Mouse (Mus musculus): ENCODE results near the gene Adat1.

The Adat1 gene

DNA sequence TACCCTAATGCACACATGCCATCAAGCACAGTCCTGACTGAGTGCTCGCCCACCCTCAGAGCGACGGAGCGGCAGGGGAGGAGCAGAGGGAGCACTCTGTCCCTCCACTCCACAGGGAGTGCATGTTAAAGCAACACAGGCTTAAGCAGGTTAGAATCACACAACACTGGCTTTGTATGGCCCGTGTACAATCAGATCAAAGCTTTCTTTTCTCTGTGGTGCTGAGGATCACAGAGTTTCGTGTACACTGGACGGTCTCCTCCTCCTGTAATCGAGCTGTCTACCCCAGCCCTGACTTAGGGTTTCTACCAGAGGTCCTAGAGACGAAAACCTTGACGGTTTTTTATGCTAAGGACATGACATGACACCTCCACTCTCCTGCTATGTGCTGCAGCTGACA lies 23.6 kb downstream of the Adat1 start:
- no peak for DNase-seq (ENCODE audit: low spot score in 2 of 2)

DNA sequence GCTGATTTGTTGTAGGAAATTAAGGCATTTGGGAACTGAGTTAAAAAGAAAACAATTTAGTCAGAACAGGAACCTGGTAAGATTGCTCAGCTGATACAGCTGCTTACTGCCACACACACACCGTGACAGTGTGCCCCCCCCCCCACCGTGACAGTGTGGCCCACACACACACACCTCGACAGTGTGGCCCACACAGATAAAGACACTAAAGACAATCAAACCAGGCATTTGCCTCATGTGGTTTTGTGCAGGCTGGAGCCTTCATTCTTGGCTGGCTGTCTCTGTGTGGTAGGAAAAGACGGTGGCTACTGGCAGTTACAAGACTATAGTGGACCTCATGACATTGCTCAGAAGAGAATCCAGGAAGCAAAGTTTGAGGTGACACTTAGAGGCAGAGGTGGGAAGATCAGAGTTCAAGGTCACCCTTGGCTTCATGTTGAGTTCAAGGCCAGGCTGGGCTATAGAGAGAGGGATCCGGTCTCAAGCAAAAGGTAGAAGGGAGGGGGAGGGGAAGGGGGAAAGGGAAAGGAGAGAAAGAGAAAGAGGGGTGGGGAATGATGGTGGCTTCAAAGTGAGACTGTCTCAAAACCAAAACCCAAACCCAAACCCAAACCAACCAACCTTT lies 24.7 kb downstream of the Adat1 start:
- DNase-seq (ENCODE audit: low spot score in 2 of 2) = no peak

DNA sequence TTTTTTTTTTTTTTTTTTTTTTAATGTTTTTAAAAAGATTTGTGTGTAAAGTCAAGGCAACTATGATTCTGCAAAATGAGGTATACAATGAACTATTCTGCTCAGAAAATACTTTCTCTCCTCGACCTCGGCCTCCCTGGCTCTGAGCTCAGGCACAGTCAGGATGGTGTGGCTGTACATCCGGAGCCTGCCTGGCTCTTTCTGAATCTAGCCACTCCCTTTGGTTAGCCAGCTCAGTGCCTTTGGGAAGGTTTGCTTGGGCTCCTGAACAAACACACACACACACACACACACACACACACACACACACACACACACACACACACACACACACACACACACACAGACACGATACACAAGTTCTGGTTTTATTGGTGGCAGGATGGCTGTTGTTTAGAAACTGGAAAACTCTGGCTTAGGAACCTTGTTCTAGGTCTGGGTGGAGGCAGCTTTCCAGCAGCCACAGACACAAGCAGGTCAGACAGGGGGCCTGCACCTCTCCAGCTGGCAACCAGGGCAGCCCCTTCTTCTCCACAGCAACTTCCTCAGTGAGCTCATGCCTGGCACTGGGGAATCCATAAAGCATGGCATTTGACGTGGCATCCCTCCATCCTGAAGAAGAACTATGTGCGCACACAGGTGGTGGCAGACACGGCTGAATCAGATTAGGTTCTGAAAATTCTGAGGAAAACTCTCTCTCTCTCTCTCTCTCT lies 27.1 kb downstream of the Adat1 start:
- DNase-seq (ENCODE audit: low spot score in 2 of 2) = no peak

DNA sequence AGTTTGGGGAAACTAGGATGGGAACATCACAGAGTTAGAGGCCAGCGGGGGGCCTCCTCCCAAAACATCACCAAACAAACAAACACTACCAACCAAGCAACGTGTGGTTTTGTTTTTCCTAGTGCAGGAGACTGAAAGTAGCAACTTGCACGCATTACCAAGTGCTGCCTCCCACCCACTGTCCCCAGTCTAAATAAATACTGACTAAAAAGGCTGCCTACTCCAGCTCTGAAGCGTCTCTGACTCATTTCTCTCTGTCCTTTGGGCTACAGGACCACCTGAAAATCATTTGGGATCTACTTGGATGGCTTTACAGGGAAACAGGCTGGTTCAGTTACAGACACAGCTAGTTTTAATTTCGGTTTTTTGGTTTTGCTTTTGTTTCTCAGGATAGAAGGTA lies 27.8 kb downstream of the Adat1 start:
- DNase-seq (ENCODE audit: low spot score in 2 of 2) = no peak

DNA sequence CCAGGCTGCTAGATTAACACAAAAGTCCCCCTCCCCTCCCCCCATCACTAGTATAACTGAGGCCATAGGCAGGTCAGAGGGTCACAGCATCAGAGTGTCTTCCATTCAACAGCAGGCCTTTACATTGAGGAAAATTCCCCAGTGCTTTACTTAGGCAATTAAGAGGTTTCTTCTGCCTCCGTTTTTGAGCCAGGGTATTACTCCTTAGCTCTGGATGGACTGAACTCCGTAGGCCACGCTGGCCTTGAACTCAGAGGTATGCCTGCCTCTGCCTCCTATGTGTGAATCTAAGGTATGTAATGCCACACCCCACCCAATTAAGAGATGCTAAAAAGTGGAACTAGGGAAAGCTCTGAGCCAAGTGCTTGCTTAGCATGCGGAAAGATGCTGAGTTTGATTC lies 28.6 kb downstream of the Adat1 start:
- DNase-seq (ENCODE audit: low spot score in 2 of 2) = no peak

DNA sequence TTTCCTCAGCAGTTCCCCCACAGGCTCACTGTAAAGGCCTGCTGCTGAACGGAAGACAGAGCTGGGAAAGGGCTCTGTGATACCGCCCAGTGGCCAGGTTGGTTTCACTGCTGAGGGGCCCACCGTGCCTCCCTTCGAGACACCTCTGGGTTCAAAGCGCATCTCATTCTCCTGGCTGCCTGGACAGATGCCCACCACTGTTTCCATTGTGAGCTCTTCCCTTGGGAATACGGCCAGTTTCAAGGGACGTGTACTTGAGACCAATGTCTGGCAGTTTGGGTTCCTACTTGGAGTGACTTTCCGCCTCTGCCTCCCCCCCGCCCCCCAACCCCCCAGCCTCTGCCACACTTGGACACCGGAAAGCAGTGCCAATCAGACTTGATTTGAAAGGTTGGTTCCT lies 29.0 kb downstream of the Adat1 start:
- DNase-seq (ENCODE audit: low spot score in 2 of 2) = no peak

DNA sequence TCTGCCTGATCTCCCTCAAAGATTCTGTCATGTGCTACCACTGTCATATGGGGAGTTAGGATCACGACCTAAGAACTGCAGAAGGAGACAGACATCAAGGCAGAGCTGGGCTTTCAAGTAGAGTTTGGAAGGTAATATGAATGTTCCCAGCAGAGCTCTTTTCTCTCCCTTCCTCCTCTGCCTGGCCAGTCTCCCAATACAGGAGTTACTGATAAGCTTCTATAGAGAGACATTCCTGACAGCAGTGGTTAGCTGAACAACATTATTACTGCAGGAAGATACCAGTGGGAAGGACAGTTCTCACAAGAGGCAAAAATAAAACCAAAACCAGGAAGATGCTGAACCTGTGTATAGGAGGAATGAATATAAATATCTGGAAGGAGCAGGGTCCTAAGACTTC lies 29.5 kb downstream of the Adat1 start:
- DNase-seq (ENCODE audit: low spot score in 2 of 2) = no peak

DNA sequence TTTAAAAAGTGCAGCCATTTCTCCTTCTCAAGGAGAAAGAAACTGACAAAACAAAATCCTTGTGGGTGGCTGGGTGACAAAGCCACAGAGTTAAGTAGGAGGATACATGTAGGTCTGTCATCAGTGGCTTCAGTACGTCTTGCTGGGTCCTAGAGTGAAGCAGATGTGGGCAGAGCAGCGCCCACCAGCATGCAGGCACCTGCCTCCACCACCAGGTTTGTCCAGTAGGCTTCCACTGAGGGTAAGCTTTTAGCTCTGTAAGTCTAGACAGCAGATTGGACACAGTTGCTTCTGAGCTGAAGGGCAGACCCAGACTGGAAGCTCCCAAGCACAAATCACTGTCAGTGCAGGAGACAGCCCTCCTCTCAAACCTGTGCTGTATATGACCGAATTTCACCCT lies 30.8 kb downstream of the Adat1 start:
- peak in 1 of 2 experiments; percentile 9 for DNase-seq (ENCODE audit: low spot score in 2 of 2)

DNA sequence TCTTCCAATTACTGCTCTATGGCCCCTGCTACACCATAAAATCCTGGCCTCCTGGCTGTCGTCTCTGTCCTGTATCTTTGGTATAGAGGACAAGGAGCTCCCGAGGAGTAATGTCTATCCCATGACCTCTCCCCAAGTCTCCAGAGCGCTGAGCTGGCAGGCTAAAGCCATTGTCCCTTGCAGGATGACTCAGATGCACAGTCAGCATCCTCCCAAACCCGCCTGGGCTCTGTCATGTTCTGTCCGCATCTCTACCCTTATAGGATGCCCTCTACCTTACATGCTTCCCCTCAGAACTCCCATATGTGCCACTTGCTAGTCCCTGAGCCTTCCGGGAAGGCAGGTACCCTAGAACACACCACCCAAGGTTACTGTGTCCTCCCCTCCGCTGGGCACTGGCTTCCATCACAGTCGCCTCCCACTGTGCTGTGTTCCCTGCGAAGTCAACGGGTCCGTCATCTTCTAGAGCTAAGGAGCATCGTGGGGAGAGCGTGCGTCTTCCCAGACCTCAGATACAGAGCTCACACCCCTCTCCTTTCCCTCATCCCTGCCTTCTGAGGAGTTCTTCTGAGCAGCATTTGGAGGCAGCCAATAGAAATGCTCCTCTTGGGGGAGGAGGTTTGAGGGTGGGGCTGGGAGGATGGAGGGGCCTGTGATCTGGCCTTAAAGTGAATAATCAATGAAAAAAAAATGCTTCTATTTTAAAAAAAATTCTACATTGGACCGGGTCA lies 31.3 kb downstream of the Adat1 start:
- DNase-seq (ENCODE audit: low spot score in 2 of 2) = no peak

DNA sequence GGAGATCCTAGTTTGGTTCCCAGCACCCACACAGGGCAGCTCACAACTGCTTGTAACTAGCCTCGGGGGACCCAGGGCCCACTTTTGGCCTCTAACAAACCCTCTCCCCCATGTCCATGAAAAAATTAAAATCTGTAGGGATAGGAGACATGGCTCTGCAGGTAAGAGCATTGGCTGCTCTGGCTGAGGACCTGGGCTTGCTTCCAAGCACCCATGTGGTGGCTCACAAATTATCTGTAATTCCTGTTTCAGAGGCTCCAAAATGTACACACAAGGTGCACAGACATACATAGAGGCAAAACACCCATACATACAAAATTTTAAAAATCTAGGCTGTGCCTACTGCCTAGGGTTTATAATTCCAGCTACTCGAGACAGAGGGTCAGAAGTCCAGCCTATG lies 34.9 kb downstream of the Adat1 start:
- no peak for DNase-seq (ENCODE audit: low spot score in 2 of 2)

DNA sequence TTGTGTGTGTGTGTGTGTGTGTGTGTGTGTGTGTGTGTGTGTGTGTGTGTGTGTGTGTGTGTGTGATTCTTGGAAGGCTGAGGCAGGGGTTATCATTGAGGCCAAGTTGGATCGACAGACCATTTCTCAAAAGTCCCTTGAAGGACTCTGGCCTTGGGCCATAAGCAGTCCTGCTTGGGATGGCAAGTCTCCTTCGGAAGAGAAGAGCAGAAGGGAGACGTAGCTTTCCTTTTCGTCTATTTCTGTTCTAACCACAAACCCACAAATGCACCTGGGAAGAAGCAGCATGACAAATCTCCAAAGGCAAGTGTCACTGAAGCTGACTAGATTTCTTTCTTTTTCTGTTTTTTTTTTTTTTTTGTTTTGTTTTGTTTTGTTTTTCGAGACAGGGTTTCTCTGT lies 36.2 kb downstream of the Adat1 start:
- DNase-seq (ENCODE audit: low spot score in 2 of 2) = no peak

DNA sequence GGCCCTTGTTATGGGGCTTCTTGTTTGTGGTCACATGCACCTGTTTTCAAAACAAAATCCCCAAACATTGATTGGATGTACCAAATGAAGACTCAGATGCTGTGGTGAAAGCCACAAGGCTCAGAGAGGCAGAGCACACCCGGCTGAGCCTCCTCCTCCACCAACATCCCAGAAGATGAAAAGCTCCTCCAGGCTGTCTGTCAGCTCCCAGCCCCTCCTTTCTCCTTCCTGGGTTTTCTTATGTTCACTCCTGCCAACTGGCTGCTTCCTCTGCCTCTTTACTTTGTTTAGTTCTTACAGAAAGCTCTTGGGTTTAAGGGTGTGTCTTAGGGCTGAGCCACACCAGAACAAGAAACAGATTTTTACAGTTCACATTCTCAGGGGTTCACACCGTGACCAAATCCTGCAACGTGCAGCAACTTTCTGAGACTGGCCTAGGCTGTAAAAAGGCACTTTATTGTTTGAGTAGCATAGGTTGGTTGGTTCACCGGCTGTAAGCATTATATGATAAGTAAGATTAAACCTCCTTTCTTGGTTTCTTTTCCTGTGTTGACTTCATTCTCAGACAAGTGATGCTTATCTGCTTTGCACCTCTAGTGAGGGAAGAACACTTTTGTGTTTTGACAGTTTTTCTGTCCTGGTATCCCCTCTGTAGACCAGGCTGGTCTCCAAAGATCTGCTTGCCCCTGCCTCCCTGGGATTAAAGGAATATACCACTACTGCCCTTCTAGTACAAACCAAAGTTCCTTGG lies 37.1 kb downstream of the Adat1 start:
- DNase-seq (ENCODE audit: low spot score in 2 of 2) = no peak

DNA sequence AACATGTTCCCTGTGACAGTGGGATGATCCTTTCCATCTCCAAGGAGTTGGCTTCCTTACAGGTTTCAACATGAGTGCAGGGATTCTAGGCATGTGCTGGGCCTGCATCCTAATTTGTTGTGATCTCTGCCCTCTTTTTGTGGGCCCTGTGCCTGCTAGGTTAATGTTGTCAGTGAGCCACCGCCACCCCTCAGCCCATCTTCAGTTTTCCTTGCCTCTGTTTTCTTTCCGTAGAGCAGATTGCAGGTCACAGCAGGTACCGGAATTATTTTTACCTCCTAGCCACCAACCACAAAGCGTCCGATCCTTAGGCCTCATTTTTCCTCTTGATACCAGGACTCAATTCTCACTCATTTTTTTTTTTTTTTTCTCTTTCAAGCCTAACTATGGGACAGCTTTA lies 40.2 kb downstream of the Adat1 start:
- DNase-seq (ENCODE audit: low spot score in 2 of 2) = no peak

DNA sequence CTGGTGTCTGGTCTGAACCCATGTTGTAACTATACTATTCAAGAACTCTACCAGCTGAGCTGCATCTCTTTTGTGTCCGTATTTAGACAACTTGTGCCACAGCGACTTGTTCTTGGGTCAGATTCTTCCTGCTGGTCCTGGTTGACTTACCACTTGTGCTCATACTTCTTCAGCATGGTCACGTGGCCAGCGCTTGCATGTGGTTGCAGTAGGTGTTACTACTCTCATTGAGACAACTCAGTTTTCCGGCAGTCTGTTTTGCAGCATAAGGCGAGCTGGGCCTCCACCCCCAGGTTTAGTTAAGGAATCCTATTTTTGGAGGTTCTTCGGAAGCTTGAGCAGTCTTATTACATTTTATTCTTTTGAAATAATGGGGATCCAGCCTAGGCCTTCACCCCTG lies 40.8 kb downstream of the Adat1 start:
- DNase-seq (ENCODE audit: low spot score in 2 of 2) = peak; percentile 27 to 57

DNA sequence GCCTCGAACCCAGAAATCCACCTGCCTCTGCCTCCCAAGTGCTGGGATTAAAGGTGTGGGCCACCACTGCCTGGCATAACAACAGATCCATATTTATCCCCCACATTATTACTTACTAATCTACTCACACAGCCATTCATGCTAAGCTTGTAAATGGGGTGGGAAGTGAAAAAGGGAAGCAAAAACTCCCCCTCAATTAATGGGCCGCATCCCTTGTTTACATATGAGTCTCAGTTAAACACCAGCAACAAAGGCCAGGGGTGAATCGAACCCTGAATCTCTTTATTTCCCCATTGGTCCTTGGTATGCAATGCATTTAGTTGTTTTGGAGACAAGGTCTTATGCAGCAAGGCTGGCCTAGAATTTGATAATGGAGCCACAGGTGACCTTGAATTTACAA lies 41.3 kb downstream of the Adat1 start:
- DNase-seq (ENCODE audit: low spot score in 2 of 2) = peak in 1 of 2 experiments; percentile 9

DNA sequence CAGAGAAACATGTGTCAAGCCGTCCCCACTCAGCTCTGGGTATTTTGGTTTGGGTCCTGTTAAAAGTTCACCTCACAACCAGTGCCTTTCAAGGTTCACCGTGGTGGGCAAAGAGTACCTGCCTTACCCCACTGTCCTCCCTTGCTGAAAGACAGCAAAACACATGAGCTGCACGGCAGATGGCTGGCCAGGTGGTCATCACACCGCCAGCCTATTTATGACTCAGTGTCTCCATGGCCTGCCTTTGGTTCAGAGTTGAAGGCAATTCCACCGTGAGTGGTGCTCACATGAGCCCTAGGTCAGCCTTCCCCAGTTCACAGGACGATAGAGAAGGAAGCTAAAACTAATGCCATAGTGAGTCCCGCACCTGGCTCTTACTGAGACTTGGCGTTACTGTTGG lies 44.1 kb downstream of the Adat1 start:
- DNase-seq (ENCODE audit: low spot score in 2 of 2) = no peak

DNA sequence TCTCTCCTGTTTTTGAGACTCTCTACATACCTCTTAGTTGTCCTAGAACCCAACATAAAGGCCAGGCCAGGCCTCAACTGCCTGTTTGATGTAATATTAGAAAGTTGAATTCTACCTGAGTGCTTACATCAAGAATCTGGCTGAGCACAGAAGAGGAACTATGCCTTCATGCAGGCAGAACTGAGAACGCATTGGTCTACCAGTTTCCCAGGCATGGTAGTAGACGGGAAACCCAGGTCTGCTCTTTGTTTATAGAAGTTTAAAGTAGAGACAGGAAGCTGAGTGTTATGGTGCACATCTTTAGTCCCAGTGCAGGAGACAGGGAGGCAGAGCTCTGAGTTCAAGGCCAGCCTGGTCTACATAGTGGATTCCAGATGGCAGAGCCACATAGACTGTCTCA lies 45.0 kb downstream of the Adat1 start:
- peak in 1 of 2 experiments; percentile 17 for DNase-seq (ENCODE audit: low spot score in 2 of 2)

DNA sequence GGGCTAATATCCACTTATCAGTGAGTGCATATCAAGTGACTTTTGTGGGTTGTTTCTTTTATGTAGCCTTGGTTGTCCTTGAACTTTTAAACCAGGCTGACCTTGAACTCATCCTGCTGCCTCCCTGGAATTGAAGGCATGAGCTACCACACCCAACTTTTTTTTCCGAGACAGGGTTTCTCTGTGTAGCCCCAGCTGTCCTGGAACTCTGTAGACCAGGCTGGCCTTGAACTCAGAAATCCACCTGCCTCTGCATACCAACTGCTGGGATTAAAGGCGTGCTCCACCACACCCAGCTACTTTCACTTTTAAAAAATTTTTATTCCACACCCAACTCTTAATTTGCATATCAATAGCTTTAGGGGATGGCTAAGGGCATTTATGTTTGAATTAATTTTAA lies 48.6 kb downstream of the Adat1 start:
- DNase-seq (ENCODE audit: low spot score in 2 of 2) = no peak

DNA sequence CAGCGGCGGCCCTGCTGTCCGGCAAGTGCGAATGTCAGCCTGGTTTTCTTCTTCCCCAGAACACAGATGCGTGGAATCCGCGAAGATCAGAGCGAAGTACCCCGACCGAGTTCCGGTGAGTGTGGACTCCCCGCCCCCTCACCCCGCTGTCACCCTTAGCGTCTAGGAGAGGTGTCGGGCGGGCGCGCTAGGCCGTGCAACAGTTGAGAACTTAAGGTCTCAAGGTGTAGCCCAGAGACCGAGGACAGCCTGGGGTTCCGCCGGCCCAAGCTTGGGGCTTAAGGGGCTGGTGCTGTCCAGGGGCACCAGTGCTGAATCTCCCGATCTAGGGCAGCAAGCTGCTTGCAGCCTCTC lies 51.0 kb downstream of the Adat1 start:
- peak; percentile 51 to 58 for DNase-seq (ENCODE audit: low spot score in 2 of 2)

DNA sequence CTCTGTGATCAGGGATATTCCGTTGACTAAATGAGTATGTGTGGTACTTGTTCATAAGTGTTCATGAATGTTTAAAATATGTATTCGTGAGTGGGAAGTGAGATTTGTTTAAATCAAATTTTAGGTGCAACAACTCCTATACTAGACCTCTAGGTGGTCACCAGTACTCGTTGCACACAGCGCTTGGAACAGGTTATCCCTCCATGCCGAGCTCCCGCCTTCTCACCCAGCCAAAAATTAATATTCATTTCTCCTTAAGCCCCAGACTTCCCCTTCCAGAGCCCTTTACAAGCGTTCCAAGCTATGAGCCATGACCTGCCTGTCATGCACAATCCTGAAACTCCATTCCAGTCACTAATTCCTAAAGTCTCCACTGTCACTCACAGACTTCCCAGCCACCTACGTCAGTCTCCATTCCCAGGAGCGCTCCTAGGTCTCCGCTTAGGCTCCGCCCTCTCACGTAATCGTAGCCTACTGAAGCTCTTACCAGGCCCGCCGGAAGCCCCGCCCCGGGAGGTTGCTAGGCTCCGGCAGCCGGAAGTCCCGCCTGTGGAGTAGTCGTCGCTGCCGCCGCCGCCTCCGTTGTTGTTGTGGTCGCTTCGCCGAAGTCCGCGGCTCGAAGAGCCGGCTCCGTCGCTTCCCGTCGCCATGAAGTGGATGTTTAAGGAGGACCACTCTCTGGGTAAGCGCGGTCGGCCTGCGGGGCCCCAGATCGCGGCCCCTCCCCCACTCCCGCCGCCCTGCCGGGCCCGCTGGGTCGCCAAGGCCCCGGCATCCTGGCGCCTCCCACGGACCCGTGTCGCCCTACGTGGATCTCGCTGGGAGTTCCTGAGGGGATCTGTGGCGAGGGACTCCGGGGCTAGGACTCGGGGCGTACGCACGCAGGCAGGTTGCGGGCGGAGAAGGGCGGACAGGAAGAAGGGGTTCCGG lies 51.7 kb downstream of the Adat1 start, which contains the start of gene Gabarapl2:
Gabarapl2 (plus strand) TSS at position 533 of the 930 bp plus-strand sequence.
- DNase-seq (ENCODE audit: low spot score in 2 of 2) = peak; percentile 83 to 87

DNA sequence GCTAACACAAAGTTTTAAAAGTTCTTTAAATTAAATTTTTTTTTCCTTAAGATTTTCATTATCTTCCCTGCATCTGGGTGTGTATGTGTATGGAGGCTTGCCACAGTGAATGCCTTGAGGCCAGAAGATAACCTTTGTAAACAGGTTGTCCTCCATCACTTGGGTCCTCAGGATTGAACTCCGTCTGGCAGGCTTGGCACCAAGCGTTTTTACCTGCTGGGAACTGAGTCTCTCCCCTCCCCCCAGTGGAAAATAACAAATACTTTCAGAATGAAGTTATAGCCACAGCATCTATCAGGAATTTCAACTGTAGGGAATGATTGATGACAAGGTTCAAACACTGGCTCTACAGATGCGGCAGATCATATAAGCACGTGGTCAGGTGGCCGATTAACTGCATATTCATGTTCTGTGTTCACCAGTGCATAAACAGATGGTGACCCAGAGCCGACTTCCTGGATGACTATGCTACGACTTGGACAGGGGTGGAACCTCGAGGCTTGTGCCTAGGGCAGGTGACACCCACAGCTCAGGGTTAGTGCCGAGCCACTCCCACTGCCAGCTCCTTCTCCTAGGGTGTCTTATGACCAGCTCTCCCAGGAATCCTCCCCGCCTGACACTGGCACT lies 52.5 kb downstream of the Adat1 start:
- DNase-seq (ENCODE audit: low spot score in 2 of 2) = peak; percentile 53 to 57
